Mouse (Mus musculus): ENCODE measurements around the gene Rarg.
"Not testable (repeated sequence)": the region's sequence is repeated elsewhere in the genome, so short reads cannot be mapped to it uniquely, and the experiment has no call there.

Gene Rarg

DNA sequence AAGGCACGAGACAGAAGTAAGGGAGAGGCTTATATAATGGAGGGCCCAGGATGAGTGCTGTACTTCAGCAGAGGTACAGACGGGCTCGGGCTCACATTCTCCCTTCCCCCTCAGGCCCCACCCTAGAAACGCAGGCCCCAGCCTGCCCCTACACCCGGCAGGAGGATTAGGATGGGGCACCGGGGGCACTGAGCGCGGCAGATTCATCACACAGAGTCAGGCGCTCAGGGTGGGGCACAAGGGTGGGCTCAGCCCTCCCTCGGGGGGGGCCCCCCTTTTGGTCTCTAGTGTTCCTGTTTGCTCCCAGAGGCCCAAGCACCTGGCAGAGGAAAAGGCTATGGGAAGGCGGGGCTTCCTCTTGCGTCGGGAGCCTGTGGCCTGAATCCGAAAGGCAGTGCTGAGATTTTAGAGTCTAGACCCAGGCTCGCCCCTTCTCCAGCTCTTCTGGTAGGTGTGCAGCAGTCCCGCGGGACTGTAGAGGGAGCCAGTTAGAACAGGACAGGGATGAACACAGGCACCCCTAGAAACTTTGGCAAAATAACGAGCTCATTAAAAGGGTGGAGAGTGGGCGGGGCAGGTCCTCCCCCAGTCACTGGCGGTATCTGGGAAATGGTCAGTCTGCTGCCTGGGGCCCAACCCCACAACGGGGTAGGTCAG is 21.8 kb downstream of the Rarg start:
- peak; percentile 73 for DNase-seq

DNA sequence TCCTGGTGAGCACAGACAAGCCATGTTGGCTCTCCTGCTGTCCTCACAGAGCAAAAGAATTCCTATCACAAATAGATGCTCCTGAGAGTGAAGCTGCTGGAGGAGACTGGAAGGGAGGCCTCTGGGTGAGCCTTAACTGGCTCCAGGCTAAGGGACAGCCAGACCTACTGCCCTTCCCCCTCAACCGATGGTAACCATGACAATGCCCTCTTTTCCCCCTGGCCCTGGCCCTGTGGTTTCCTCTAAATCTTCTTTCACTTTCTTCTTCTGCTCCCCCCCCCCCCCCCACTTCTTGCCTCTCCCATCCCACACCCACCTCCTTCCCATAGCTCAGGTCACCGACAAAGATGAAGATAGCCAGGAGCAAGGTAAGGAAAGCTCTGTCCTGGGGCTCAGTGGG is 23.4 kb downstream of the Rarg start:
- no peak for DNase-seq

DNA sequence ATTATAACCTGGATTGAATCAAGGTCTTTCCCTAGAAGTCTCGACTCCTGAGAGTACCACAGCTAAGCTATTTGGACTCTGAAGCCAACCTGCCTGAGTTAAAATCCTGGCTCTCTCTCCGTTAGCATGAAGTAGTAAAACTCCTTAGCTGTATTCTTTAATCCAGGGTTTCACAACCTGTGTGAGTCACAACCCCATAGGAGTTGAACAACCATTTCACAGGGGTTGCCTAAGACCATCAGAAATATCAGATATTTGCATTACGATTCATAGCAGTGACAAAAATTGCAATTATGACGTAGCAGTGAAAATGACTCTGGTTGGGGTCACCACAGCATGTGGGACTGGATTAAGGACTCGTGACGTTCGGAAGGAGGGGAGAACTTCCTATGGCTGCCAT is 24.6 kb downstream of the Rarg start:
- no peak for DNase-seq

DNA sequence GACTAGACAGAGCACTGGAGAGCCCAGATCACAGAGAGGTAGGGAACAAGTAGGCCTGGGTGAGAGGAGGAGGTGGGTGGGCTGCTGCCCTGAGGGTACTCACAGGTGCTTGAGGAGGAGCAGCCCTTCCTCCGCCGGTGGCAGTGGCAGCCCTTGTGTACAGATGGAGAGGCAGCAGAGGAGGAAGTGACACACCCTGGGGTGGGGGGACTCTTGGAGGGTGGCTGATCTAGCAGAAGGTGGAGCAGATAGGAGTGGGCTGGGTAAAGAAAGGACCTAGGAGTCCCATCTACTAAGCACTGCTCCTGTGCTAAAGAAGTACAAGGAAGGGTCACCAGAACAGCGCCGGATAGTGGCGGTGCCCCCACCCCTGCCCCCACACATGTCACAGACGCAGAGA is 25.6 kb downstream of the Rarg start, which contains the start of gene Itgb7:
Itgb7 (minus strand) TSS at position 197 of the 400 bp plus-strand sequence.
- DNase-seq = peak; percentile 61

DNA sequence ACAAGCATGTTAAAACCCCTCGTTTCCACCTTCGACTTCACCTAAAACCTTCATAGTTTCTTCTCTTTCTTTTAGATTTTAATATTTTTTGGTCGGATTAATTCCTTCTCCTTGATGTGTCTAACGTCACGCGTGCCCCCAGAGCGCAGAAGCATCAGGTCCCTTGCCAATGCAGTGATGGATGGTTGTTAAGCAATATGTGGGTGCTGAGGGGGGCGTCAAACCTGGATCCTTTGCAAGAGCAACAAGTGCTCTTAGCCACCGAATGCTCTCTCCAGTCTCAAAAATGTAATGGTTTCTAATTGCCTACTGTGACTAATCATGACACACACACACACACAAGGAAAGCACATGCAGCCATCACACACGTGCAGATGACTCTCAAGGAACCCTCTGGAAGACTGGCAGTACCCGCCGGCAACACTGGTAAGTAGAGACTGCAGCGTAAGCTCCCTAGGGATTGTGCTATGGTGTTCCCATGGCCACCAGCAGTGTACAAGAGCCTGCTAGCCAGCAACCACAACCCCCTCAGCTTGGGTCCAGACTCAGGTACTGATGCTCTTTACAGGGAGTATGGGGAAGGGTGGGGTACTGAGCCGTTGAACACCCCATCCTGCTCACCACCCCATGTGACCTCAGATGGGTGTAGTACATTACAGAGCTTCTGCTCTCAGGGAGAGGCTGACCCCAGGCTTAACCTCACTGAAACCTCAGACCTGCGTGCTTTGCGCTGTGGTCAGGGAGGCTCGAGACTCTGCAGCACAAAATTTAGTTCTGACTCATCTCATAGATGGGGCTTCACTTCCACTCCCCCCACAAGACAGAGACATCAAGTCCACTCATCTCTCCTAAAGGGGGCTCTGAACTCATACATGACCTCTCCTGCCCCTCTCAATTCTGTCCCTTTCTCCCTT is 26.7 kb downstream of the Rarg start:
- DNase-seq = peak; percentile 38

DNA sequence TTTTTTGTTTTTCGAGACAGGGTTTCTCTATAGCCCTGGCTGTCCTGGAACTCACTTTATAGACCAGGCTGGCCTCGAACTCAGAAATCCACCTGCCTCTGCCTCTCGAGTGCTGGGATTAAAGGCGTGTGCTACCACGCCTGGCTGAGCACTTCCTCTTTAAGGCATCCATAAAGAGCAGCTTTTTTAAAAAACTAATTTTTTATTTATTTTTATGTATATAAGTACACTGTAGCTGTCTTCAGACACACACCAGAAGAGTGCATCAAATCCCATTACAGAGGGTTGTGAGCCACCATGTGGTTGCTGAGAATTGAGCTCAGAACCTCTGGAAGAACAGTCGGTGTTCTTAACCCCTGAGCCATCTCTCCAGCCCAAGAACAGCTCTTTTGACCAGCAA is 31.7 kb downstream of the Rarg start:
- DNase-seq = not testable (repeated sequence)

DNA sequence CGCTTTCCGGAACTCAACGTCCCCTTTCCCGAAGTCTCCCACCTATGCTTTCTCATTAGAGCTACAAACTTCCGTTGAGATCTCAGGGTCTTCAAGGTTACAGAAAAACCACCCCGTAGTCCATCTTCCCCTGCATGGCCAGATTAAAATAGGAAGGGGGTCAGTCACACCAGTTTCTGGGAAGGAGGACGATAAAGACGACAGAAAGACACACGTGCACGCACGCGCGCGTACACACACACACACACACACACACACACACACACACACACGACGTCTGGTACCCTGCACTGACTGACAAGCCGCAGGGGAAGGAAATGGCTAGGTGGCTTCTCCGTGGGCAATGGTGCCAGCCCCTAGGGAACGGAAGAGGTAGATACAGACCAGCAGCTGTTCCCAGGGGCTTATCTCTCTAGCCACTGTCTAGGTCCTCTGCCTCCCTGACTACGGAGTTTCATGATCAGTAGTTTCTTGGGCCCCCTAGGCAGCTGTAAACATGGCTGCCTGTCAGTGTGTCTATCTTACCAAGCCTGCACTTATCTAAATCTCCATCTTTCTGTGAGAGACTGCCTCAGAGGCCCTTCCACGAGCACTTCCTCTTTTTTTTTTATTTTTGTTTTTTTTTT is 32.2 kb downstream of the Rarg start:
- peak; percentile 43 for DNase-seq

DNA sequence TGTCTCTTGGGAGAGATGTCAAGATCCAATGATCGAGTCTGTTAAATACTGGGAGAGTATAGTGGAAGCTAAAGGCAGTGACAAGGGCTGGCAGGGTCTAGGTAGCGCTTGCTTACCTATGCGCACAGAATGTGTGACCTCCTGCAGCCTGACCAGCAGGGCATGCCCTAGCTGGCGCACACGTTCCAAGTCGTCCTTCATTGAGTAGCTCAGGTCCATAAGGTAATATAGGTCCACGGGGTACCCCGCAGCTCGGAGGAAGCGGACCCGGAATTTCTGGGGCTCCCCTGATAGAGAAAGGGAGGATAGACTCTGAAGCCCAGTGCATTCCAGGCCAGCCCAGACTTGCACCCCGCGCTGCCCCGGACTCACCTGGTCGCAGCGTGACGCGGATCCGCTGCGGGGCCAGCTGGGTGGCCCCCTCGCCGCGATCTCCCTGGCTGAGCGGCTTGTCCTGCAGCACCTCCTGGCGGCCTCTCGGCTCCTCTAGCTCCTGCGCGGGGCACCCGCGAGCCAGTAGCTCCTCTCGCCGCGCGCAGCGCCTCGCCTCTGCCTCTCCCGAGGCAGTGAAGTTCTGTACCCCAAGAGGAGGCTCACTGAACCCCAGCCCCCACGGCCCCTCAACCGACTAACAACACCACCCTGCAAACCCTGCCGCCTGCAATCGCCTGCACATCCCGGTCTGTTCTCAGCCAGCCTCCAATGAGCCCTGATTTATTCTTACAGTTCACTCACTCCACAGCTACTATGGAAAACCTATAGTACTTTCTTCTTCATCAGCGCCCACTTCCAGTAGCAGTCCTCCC is 32.9 kb downstream of the Rarg start:
- DNase-seq = peak; percentile 88

DNA sequence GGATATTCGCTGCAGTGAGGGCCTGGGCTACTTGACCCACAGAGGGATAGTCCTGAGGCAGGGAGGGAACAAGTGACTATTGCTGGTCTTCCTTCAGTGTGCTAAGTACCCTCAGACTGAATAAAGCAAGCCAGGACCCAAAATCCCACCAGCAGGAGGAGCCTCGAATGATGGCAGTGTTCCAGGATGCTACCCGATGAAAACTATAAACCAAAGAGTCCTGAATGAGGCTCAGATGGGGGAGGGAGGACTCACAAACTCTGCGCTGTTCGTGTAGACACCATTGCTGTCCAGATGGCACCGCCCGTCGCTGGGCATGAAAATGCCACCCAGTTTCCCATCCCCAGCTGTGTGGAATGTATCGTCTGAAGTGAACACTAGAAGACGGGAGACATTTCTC is 34.9 kb downstream of the Rarg start:
- no peak for DNase-seq

DNA sequence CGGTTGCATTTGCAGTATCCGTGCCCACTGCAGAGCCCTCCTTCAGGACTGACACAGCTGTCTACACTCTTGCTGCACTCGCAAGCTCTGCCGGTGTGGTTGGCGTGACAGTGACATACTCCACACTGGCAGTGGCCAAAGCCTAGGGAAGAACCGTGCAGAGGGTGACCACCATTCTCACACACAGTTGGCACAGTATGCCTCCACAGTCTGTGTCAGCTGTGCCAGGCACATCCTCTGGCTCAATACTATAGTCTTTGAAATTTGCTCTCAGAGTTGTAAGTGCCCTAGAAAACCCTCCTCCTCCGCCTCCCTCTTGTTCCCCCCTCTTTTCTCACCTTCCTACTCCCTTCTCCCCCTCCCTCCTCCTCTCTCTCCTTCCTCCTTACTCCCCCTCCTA is 40.0 kb downstream of the Rarg start:
- no peak for DNase-seq

DNA sequence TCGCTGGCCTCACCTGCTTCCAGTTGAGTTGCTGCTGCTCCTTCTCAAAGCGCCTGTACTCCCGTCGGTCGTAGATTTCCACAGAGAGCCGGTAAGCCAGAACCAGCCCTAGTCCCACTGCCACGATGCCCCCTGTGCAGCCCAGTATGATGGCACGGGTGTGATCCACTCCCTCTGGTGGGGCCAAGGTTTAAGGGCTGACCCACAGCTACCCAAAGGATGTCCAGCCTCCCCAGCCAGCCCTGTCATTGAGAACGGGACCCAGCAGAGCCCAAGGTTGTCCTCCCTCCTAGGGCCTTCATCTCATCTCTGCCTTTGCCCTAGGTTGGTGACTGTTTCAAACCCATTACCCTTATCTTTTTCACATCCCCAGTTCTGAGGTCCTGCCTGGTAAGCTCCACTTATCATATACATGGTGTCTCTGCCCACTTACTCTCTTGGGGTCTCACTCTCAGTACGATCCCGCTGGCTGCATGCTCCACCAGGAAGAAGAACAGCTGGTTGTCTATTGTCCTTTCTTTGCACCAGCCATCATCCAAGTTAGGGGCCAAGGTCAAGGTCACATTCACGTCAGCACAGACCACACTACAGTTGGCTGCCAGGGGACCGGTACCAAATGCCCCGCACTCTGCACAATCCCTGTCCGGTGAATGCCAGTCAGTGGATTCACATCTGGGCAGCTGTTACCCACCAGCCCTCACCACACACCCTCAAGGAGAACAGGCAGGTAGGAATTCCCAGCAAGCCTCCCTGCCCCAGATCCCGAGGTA is 40.7 kb downstream of the Rarg start:
- no peak for DNase-seq

DNA sequence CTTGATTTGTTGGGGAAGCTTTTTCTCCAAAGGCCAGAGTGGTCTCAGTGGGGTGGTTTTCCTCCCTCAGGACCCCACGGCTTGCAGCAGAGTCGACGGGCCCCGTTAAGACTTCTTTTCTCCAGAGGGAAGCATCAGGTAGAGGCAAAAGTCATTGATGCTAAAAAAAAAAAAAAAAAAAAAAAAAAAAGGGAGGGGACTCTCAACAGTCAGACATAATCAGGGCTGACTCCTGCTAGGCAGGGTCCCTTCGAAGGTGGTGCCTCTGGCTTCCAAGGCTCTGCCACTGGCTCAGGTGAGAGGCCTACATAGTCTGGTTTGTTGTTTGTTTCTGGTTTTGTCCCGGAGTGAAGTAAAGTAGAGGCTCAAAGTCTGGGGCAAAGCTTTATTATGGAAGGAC is 41.7 kb downstream of the Rarg start:
- DNase-seq = no peak

DNA sequence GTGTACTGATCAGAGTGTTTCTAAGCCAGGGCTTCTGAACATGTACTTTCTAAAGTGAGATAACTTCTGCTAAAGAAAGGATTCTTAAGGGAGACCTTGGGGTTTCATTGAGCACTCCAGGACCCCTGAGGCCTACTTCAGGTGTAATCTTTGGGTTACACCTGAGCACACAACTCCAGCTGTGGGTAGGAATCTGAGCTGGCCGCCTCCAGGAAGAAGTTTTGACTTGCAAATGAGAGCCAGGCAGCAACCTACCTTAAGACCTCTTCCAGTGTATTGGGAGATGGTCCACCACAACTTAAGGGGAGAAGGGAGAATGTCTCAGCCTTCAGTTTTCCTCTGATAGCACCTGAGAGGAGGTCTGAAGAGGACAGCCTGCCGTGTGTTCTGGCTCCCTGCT is 43.2 kb downstream of the Rarg start:
- no peak for DNase-seq

DNA sequence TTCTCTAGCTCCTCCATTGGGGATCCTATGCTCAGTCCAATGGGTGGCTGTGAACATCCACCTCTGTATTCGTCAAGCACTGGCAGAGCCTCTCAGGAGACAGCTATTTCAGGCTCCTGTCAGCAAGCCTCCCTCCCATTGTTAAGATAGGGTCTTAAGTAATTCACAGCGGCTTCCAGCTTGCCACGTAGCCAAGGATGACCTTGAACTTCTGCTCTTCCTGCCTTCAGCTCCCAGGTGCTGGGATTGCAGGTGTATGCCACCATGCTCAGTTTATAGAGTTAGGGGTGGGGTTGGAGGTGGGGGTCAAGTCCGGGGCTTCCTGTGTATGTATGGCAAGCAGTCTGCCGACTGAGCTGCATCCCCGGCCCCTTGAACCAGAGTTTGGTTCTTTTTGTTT is 45.4 kb downstream of the Rarg start:
- no peak for DNase-seq

DNA sequence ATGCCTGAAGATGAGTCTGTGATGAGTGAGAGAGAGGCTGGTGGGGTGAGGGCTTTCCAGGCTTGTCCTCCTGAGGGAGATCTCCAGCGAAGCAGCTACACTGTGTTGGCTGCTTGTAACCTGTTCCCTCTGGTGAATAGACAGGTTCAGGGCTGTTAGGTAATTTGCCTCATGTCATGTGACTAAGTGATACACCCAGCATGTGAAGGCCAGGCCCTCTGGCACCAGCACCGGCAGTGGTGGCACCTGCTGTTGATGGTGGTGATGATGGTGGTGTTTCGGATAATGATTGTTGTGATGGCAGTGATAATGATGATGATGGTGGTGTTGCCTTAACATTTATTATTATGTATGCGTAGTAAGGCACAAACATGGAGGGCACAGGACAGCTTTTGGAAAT is 46.5 kb downstream of the Rarg start:
- no peak for DNase-seq

DNA sequence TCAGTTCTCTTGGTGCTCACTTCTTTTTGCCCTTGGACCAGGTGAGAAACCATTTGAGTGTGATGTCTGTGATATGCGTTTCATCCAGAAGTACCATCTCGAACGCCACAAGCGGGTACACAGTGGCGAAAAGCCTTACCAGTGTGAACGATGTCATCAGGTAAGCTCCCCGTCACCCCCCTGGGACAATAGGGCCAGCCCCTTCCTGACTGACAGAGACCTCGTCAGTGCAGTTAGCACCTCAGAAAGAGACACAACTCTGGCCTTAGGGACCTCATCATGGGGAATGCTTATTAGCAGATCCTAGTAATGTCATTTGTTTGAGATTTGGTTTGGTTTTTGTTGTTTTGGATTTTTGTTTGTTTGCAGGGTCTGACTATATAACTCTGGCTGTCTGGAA is 48.2 kb downstream of the Rarg start:
- no peak for DNase-seq

DNA sequence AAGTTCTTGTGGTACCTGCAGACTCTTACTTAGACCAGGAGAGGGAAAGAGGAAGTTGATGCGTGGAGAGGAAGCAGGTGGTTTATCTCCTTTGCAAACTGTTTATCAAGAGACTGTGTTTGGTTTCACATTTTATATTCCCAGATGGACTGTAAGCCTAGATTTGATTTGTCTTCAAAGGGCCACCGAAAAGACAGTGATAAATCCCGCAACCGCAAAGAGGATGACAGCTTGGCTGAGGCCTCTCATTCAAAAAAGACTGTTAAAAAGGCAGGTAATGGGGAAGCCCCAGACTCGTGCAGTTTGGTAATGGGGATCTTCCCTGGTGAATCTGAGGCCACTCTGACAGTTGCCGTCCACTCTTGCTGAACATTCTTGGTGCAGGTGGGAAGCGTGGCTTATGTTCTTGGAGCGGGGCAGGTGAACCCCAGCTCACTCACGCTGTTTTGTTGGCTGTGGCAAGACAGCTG is 49.2 kb downstream of the Rarg start:
- no peak for DNase-seq

DNA sequence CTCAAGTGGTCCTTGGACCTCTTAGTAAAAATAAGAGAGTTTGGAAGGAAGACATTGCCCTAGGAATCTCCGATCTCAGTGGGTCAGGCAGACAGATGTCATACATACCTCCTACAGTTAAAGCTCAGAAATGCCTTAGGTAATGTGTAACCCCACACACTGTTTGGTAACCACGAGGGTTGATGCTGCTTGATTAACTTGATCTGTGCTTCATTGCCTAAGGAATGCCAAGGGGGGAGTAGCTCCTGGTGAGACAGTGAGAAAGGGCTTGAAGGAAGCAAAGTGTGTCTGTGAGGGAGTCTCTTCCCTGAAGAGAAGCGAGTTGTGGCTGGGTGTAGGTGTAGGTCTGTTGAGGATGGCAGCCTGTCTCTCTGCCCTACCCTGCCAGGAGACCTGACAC is 50.0 kb downstream of the Rarg start:
- DNase-seq = no peak

DNA sequence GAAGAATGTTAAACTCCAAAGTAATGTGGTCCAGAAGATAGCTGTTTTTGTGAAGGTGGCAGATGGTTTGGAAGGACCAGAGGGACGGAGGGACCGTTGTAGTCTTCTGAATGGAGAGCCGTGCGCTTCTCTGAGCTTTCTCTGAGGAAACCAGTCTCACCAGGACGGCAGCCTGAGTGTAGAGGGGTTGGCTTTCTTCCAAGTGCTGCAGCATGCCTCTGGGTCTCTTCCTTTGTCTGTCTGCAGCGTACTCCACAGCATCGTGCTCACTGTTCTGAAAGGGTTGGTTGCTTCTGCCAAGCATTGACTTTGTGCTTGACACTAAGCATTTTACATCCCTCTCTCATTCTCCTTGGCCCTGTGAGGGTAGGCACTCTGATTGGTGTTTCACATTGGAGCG is 51.5 kb downstream of the Rarg start:
- peak; percentile 38 for DNase-seq

DNA sequence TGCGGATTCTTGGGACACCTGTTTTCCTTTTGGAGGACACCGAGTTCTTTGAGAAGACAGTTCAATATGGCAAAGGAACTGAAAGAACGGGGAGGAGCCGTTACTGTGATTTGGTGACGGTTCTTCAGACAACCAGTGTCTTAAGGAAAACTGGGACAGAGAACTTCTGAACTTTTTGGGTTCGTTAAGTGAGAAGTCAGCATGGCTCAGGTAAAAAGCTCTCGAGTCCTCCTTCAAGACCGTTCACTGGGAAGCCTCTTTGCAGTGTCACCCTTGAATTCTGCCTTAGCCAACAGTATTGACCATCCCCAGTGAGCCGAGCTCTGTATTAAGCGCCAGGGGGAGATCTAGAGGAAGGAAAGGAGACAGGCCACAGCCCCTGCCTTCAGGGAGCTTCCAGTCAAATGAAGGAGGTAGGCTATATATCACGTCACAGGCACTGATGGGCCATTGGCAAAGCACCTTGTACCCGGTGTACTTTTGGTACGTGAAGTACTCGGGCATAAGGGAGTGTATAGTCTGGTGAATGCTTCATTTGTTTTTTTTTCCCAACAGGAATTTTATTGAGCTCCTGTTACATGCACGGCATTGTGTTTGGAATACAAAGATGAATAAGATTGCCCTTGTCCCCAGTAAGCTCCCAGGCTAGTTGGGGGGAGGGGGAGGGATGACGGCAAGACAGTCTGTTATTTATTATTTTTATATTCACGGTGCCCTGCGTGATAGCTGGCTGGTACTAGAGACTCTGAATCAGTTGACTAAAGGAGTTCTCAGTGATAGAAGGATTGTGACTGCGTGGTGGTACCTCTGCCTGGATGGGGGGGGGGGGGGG is 52.4 kb downstream of the Rarg start, which contains the start of gene Csad:
Csad (minus strand) TSS at position 51 of the 832 bp plus-strand sequence.
- no peak for DNase-seq

DNA sequence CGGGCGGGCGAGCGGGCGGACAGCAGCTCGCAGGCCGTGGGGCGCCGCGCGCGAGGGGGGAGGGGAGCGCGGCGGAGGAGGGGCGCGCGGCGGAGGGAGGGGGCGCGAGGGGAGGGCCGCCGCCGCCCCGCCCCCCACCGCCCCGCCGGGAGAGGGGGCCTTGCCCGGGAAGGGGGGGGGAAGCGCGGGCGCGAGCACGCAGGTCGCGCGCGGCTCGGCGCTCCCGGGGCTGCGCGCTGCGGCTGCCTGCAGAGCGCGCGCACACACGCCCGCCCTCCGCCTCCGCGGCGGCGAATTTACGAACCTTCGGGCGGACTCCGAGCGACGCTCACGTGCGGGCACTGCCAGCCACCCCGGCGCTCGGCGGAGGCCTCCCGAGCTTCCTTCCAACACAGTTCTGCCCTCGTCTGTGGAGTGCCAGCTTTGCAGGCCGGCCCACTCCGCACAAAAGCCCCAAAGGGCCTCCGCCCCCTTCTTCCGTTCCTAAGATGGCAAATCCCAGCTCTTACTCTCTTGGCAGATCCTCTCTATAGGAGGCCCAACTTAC is 53.4 kb downstream of the Rarg start:
- peak; percentile 67 for DNase-seq

Measured in lung, postnatal 36 days (tissue).